Mouse (Mus musculus) stomach, embryonic 15.5 days (tissue): Measurements from ENCODE around the gene Iqgap3. TPM values are rescaled to one million over a fixed set of nuclear protein-coding genes. Genes with fewer than 3 reads are reported as not detected.

Experiments used
- ATAC-seq: fragments of 200-750 bp; cut with Nextera tagmentation; 2 replicates; pipeline ENCODE4 v1.8.0; 2017; ENCODE audit warnings: low read depth, moderate number of reproducible peaks, moderate TSS enrichment; ENCODE audit not compliant: insufficient read depth, low FRiP score
- H3K27ac ChIP-seq: fragments of 300-500 bp; sonication (generic); 2 replicates; pipeline ENCODE4 v1.5.1; 2015; ENCODE audit warnings: mild to moderate bottlenecking, inconsistent platforms
- H3K27me3 ChIP-seq: fragments of 300-500 bp; sonication (generic); replicated peaks from 2 replicates; pipeline ENCODE4 v1.6.1; 2015; ENCODE audit warnings: inconsistent platforms
- H3K36me3 ChIP-seq: fragments of 300-500 bp; sonication (generic); 2 replicates; pipeline ENCODE4 v1.6.1; 2015; ENCODE audit warnings: inconsistent platforms
- H3K4me1 ChIP-seq: fragments of 300-500 bp; sonication (generic); 2 replicates; pipeline ENCODE4 v1.6.1; 2015; ENCODE audit warnings: inconsistent platforms
- H3K4me2 ChIP-seq: fragments of 300-500 bp; sonication (generic); 2 replicates; pipeline ENCODE4 v1.6.1; 2015; ENCODE audit warnings: mild to moderate bottlenecking, inconsistent platforms
- H3K4me3 ChIP-seq: fragments of 300-500 bp; sonication (generic); replicated peaks from 2 replicates; pipeline ENCODE4 v1.5.1; 2015; ENCODE audit warnings: inconsistent platforms
- H3K9ac ChIP-seq: fragments of 300-500 bp; sonication (generic); 2 replicates; pipeline ENCODE4 v1.6.1; 2015; ENCODE audit warnings: inconsistent platforms
- H3K9me3 ChIP-seq: fragments of 300-500 bp; sonication (generic); 2 replicates; pipeline ENCODE4 v1.6.1; 2016; ENCODE audit warnings: inconsistent platforms
- WGBS: fragments of 180-500 bp; shearing (Covaris S2); methylation state at CpG from one replicate; pipeline ENCODE4 v1.1.7; 2015; 5-methylcytosine and 5-hydroxymethylcytosine counted together
- polyA plus RNA-seq: library from polyadenylated mRNA; unstranded; fragments of >200 nt; fragmentation: Nextera tagmentation; extraction: Ambion mirVana; gene quantifications from 2 replicates; pipeline ENCODE4 v1.2.1, GENCODE M21; 2015

The Iqgap3 gene
- polyA plus RNA-seq, 1 experiment from 2014 or later = 16.0 TPM

GRCm38 (mm10) chr3:88127636-88128035 is 45.9 kb downstream of the Iqgap3 start:
- no peak for ATAC-seq
- H3K36me3 ChIP-seq = no peaks in the 10 kb centered on the region
- H3K4me2 ChIP-seq = no peak overlapping the region
- no peaks in the 10 kb centered on the region for H3K27me3 ChIP-seq
- no peak overlapping the region for H3K27ac ChIP-seq
- no peak overlapping the region for H3K4me3 ChIP-seq
- H3K9ac ChIP-seq = no peak overlapping the region
- H3K9me3 ChIP-seq = no peaks in the 10 kb centered on the region
- 0 out of 2 replicates have a peak, but pooled peaks cover 4% of the 10 kb centered on the region for H3K4me1 ChIP-seq
- 64% methylated on average over 3 of the region's 3 CpGs for WGBS

DNA sequence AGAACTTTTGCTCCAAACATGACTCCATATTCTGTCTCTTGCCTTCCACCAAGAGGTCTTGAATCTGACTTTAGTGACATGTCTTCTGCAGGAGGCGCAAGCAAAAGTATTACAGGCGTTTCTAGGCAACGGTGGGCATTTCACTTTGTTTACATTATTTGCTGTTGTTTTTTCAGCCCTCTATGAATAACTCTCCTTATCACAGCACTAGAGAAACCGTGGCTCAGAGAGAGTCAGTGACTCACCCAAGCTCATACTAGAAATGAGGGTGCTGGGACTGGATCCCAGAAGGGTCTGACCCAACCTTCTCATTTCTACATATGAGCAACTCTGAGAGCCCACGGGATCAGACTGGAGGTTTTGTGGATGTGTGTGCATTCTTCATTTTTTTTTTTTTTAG is 46.3 kb downstream of the Iqgap3 start:
- WGBS = 60% methylated on average over 5 of the region's 5 CpGs
- Histone ChIP-seq H3K4me3 (no peak overlapping the region), H3K4me1 (0 out of 2 replicates have a peak, but pooled peaks cover 4% of the 10 kb centered on the region), H3K9ac (no peak overlapping the region), H3K27ac (no peak overlapping the region), H3K27me3 (no peaks in the 10 kb centered on the region), H3K9me3 (no peaks in the 10 kb centered on the region), H3K36me3 (no peaks in the 10 kb centered on the region), H3K4me2 (no peak overlapping the region)
- ATAC-seq = no peak

GRCm38 (mm10) chr3:88129006-88129405 is 47.2 kb downstream of the Iqgap3 start:
- Histone ChIP-seq H3K9ac (no peak overlapping the region), H3K27ac (no peak overlapping the region), H3K4me1 (0 out of 2 replicates have a peak, but pooled peaks cover 4% of the 10 kb centered on the region), H3K4me2 (no peak overlapping the region), H3K4me3 (no peak overlapping the region), H3K36me3 (no peaks in the 10 kb centered on the region), H3K9me3 (no peaks in the 10 kb centered on the region), H3K27me3 (no peaks in the 10 kb centered on the region)
- 48% methylated on average over 4 of the region's 4 CpGs for WGBS
- ATAC-seq = no peak

DNA sequence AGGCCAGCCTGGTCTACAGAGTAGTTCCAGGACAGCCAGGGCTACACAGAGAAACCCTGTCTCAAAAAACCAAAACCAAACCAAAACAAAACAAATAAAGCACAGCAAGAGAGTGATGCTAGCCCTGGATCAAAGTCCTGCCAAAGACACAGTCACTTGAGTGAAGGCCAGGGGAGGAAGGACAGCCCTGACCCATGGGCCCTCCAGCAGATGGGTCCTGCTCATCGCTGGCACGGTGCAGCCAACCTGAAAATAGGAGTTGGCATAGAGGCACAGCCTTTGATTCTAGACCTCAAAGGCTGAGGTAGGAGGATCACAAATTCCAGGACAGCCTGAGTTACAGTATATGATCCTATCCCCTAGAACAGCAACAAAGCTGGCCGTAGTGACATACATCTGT is 49.3 kb downstream of the Iqgap3 start:
- H3K4me1 ChIP-seq = 0 out of 2 replicates have a peak, but pooled peaks cover 4% of the 10 kb centered on the region
- no peak overlapping the region for H3K27ac ChIP-seq
- 89% methylated on average over 3 of the region's 3 CpGs for WGBS
- no peaks in the 10 kb centered on the region for H3K9me3 ChIP-seq
- no peaks in the 10 kb centered on the region for H3K36me3 ChIP-seq
- H3K27me3 ChIP-seq = no peaks in the 10 kb centered on the region
- H3K4me3 ChIP-seq = no peak overlapping the region
- no peak for ATAC-seq
- no peak overlapping the region for H3K4me2 ChIP-seq
- H3K9ac ChIP-seq = no peak overlapping the region

DNA sequence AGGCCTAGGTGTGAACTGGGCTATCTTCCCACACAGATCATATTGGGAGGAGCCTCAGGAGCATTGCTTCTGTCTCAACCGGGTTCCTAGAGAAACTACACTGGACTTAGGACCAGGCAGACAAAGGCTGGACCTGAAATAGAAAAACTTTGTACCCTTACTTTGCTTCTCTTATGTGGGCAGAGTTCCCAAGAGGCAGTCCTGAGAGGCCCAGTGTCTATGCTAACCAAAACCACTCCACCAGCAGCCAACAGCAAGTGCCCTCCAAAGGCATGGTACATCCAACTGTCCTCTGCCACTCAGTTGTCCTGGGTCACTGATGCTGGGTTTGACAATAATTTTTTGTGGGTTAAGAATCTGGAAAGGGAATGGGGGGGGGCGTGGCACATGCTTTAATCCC is 50.7 kb downstream of the Iqgap3 start:
- H3K27ac ChIP-seq = no peak overlapping the region
- H3K9me3 ChIP-seq = no peaks in the 10 kb centered on the region
- H3K27me3 ChIP-seq = no peaks in the 10 kb centered on the region
- H3K36me3 ChIP-seq = no peaks in the 10 kb centered on the region
- 66% methylated on average over 2 of the region's 2 CpGs for WGBS
- ATAC-seq = no peak
- H3K9ac ChIP-seq = no peak overlapping the region
- no peak overlapping the region for H3K4me2 ChIP-seq
- H3K4me1 ChIP-seq = peaks cover 9% of the 10 kb centered on the region; the same call in 1 of the 2 replicates
- H3K4me3 ChIP-seq = no peak overlapping the region

GRCm38 (mm10) chr3:88133187-88133771 is 51.5 kb downstream of the Iqgap3 start:
- peaks cover 11% of the 10 kb centered on the region; the same call in 1 of the 2 replicates for H3K4me1 ChIP-seq
- H3K4me2 ChIP-seq = no peak overlapping the region
- 44% methylated on average over 4 of the region's 4 CpGs for WGBS
- H3K4me3 ChIP-seq = no peak overlapping the region
- no peaks in the 10 kb centered on the region for H3K9me3 ChIP-seq
- H3K27me3 ChIP-seq = no peaks in the 10 kb centered on the region
- no peak for ATAC-seq
- H3K36me3 ChIP-seq = no peaks in the 10 kb centered on the region
- H3K27ac ChIP-seq = peak overlapping the region; percentile 44
- H3K9ac ChIP-seq = no peak overlapping the region

DNA sequence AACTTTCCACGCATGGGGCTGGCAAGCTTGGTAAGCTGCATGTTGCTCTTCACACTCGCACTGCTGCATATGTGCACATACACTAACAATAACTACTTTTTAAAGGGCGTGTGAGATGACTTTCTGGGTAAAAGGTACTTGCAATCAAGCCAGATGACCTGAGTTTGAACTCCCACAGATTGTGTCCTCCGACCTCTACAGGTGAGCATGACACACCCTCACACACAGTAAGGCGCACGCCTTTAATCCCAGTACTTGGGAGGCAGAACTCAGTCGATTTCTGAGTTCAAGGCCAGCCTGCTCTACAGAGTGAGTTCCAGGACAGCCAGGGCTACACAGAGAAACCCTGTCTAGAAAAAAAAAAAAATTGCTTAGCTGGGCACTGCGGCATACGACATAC is 54.6 kb downstream of the Iqgap3 start:
- Histone ChIP-seq H3K27me3 (no peaks in the 10 kb centered on the region), H3K27ac (no peak overlapping the region), H3K9me3 (no peaks in the 10 kb centered on the region), H3K9ac (no peak overlapping the region), H3K4me1 (peaks cover 34% of the 10 kb centered on the region), H3K36me3 (no peaks in the 10 kb centered on the region), H3K4me3 (no peak overlapping the region), H3K4me2 (no peak overlapping the region)
- ATAC-seq = no peak
- WGBS = 75% methylated on average over 9 of the region's 9 CpGs

DNA sequence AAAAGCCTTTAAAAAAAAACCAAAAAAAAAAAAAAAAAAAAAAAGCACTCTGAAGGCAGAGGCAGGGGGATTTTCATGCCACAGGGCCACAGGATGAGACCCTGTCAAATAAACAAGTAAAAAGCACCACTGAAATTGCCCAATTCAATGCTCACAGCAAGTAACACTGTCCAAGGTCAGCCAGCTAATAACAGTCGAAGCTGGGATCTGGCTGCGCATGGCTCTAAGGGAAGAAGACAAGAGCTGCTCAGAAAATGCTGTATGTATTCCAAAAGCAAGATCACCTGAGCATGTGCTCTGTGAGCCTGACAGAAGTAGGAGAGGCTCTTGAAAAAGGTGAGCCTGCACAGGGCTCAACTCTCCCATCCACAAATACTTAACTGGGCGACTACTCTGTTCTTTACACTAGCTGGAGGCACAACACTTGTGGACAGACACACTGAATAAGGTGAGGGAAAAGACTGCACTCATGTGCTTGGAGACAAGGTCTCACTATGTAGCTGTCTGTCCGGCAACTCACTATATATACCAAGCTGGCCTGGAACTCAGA is 55.2 kb downstream of the Iqgap3 start:
- no peak overlapping the region for H3K27ac ChIP-seq
- no peak overlapping the region for H3K9ac ChIP-seq
- H3K4me1 ChIP-seq = peaks cover 35% of the 10 kb centered on the region
- no peak overlapping the region; the same call in 1 of the 2 replicates for H3K4me2 ChIP-seq
- no peaks in the 10 kb centered on the region for H3K36me3 ChIP-seq
- no peaks in the 10 kb centered on the region for H3K9me3 ChIP-seq
- WGBS = 78% methylated on average over 4 of the region's 4 CpGs
- no peak for ATAC-seq
- no peaks in the 10 kb centered on the region for H3K27me3 ChIP-seq
- no peak overlapping the region for H3K4me3 ChIP-seq

- Histone ChIP-seq H3K9me3 (no peaks in the 10 kb centered on the region), H3K4me1 (peaks cover 32% of the 10 kb centered on the region), H3K27ac (peak overlapping the region; percentile 100), H3K27me3 (no peaks in the 10 kb centered on the region), H3K9ac (no peak overlapping the region), H3K4me3 (peak overlapping the region; percentile 59), H3K36me3 (no peaks in the 10 kb centered on the region), H3K4me2 (peak overlapping the region; percentile 81)
- 10% methylated on average over 3 of the region's 3 CpGs for WGBS
- no peak for ATAC-seq
Observed at GRCm38 (mm10) chr3:88137821-88138220, 56.0 kb downstream of the Iqgap3 start.

- ATAC-seq = peak; percentile 62
- Histone ChIP-seq H3K9ac (peak overlapping the region; percentile 23; the same call in 1 of the 2 replicates), H3K4me2 (peak overlapping the region; percentile 81), H3K36me3 (no peaks in the 10 kb centered on the region), H3K27me3 (no peaks in the 10 kb centered on the region), H3K9me3 (no peaks in the 10 kb centered on the region), H3K27ac (peak overlapping the region; percentile 100), H3K4me3 (peak overlapping the region; percentile 59), H3K4me1 (peaks cover 36% of the 10 kb centered on the region)
- WGBS = under 1% methylated on average over 32 of the region's 32 CpGs
Observed at GRCm38 (mm10) chr3:88138336-88139242, 56.8 kb downstream of the Iqgap3 start.

- Histone ChIP-seq H3K4me3 (peak overlapping the region; percentile 59), H3K36me3 (no peaks in the 10 kb centered on the region), H3K27me3 (no peaks in the 10 kb centered on the region), H3K4me1 (peaks cover 45% of the 10 kb centered on the region), H3K9me3 (no peaks in the 10 kb centered on the region), H3K9ac (peak overlapping the region; percentile 23; the same call in 1 of the 2 replicates), H3K27ac (peak overlapping the region; percentile 100), H3K4me2 (peak overlapping the region; percentile 81)
- no peak for ATAC-seq
- WGBS = 19% methylated on average over 25 of the region's 25 CpGs
Observed at GRCm38 (mm10) chr3:88139243-88140177, 57.7 kb downstream of the Iqgap3 start.
